Mouse (Mus musculus) midbrain, embryonic 13.5 days (tissue): ENCODE measurements around the gene Eps15l1. TPM values are rescaled to one million over a fixed set of nuclear protein-coding genes. Genes with fewer than 3 reads are reported as not detected.

Experiments used
- ATAC-seq: fragments of 200-750 bp; cut with Nextera tagmentation; 2 replicates; pipeline ENCODE4 v1.8.0; 2017; ENCODE audit warnings: mild to moderate bottlenecking, moderate TSS enrichment, moderate library complexity
- H3K27ac ChIP-seq: fragments of 300-500 bp; sonication (generic); 2 replicates; pipeline ENCODE4 v1.5.1; 2015; ENCODE audit warnings: inconsistent platforms, mild to moderate bottlenecking, moderate library complexity
- H3K27me3 ChIP-seq: fragments of 300-500 bp; sonication (generic); 2 replicates; pipeline ENCODE4 v1.6.1; 2015; ENCODE audit warnings: mild to moderate bottlenecking, inconsistent platforms
- H3K36me3 ChIP-seq: fragments of 300-500 bp; sonication (generic); 2 replicates; pipeline ENCODE4 v1.6.1; 2015; ENCODE audit warnings: mild to moderate bottlenecking, inconsistent platforms
- H3K4me1 ChIP-seq: fragments of 300-500 bp; sonication (generic); replicated peaks from 2 replicates; pipeline ENCODE4 v1.6.1; 2015; ENCODE audit warnings: inconsistent platforms
- H3K4me2 ChIP-seq: fragments of 300-500 bp; sonication (generic); replicated peaks from 2 replicates; pipeline ENCODE4 v1.6.1; 2015; ENCODE audit warnings: moderate library complexity, mild to moderate bottlenecking, inconsistent platforms
- H3K4me3 ChIP-seq: fragments of 300-500 bp; sonication (generic); replicated peaks from 2 replicates; pipeline ENCODE4 v1.5.1; 2015; ENCODE audit warnings: mild to moderate bottlenecking, inconsistent platforms
- H3K9ac ChIP-seq: fragments of 300-500 bp; sonication (generic); replicated peaks from 2 replicates; pipeline ENCODE4 v1.6.1; 2015; ENCODE audit warnings: mild to moderate bottlenecking, inconsistent platforms
- H3K9me3 ChIP-seq: fragments of 300-500 bp; sonication (generic); 2 replicates; pipeline ENCODE4 v1.6.1; 2016; ENCODE audit warnings: mild to moderate bottlenecking, inconsistent platforms
- WGBS: fragments of 180-500 bp; shearing (Covaris S2); methylation state at CpG from one replicate; pipeline ENCODE4 v1.1.7; 2015; 5-methylcytosine and 5-hydroxymethylcytosine counted together
- polyA plus RNA-seq: library from polyadenylated mRNA; unstranded; fragments of >200 nt; fragmentation: Nextera tagmentation; extraction: Ambion mirVana; gene quantifications from 2 replicates; pipeline ENCODE4 v1.2.1, GENCODE M21; 2015

Gene Eps15l1
- polyA plus RNA-seq, 1 experiment from 2014 or later = 69.2 TPM

DNA sequence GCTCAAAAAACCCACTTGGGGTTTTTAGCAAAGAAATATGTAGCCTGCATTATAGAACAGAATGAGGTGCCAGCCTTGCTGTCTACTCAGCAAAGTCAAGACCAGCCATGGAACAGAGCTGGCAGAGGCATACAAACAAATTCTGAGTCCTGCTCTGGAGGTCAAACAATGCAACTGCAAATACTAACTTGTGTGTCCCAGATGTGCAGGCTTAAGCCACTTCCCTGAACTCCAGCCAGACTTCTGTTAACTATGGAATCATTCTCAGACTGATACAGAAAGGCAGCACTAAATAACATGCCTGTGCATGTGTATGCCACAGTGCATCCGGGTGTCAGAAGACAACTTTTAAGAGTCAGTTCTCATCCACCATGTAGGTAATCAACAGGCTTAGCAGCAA, 13.4 kb downstream of the Eps15l1 start:
- no peak overlapping the region for H3K27ac ChIP-seq
- no peak overlapping the region for H3K4me3 ChIP-seq
- ATAC-seq = no peak
- H3K9ac ChIP-seq = no peak overlapping the region
- no peak overlapping the region for H3K4me2 ChIP-seq
- H3K9me3 ChIP-seq = no peaks in the 10 kb centered on the region
- peaks cover 12% of the 10 kb centered on the region; the same call in 1 of the 2 replicates for H3K4me1 ChIP-seq
- H3K27me3 ChIP-seq = no peaks in the 10 kb centered on the region
- 91% methylated on average over 1 of the region's 1 CpGs for WGBS
- 0 out of 2 replicates have a peak, but pooled peaks cover 3% of the 10 kb centered on the region for H3K36me3 ChIP-seq

DNA sequence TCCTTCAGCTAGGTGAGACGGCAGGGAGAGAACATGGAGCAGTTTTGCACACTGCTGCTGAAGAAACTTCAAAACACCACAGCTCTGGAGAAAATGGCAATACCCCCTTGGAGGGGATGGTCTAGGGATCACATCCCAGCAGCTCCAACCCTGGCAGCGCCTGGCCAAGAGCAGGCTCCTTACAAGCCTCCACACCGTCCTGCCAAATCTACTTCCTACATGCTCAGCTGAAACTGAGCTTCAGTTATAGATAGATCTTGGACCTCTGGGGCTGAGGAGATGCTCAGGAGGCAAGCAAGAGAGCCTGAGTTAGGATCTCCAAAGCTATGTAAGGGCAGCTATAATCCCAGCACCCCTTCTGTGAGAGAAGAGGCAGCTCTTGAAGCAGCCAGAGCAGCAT, 18.3 kb downstream of the Eps15l1 start:
- Histone ChIP-seq H3K9ac (no peak overlapping the region), H3K4me3 (no peak overlapping the region), H3K36me3 (peaks cover 18% of the 10 kb centered on the region), H3K27ac (no peak overlapping the region), H3K27me3 (no peaks in the 10 kb centered on the region), H3K9me3 (no peaks in the 10 kb centered on the region), H3K4me2 (no peak overlapping the region), H3K4me1 (peaks cover 13% of the 10 kb centered on the region; the same call in 1 of the 2 replicates)
- WGBS = 94% methylated on average over 3 of the region's 3 CpGs
- no peak for ATAC-seq

DNA sequence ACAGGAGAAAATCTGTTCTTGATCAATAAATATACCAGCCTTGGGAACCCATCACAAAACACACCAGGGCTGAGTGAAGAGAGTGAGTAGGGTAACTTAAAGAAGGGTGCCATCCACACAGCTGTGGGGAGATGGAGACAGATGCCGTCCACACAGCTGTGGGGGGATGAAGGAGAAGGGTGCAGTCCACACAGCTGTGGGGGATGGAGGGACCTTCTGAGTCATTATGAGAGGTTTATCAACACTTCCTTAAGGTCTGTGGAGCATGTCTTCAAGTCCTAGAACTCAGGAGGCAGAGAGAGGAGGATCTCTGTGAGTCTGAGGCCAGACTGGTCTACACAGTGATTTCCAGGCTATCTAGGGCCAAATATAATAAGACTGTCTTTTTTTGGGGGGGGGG, 19.9 kb downstream of the Eps15l1 start:
- no peaks in the 10 kb centered on the region for H3K27me3 ChIP-seq
- H3K4me2 ChIP-seq = no peak overlapping the region
- peaks cover 13% of the 10 kb centered on the region; the same call in 1 of the 2 replicates for H3K4me1 ChIP-seq
- H3K9ac ChIP-seq = no peak overlapping the region
- no peak overlapping the region for H3K4me3 ChIP-seq
- no peaks in the 10 kb centered on the region for H3K9me3 ChIP-seq
- H3K36me3 ChIP-seq = peaks cover 33% of the 10 kb centered on the region
- ATAC-seq = no peak
- WGBS = 86% methylated on average over 1 of the region's 1 CpGs
- no peak overlapping the region for H3K27ac ChIP-seq

DNA sequence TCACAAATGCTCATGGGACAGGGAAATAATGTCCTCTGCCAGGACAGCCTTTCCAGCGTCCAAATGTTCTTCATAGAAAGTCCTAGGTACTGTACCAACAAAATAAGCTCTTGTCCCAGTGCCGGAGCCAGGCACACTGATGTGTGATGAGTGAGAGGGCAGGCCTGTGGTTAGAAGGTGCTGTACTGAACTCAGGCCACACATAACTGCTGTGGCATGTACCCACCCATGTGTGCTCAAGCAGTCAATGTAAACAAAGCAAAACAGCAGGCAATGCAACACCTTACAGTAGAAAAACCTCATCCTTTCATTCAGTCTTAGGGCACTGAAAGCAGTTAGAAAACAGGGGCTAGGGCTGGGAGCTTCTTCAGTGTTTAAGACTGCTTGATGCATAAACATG, 35.5 kb downstream of the Eps15l1 start:
- Histone ChIP-seq H3K9ac (no peak overlapping the region), H3K4me2 (no peak overlapping the region), H3K4me3 (no peak overlapping the region), H3K27ac (no peak overlapping the region), H3K36me3 (peaks cover 99% of the 10 kb centered on the region), H3K4me1 (no peaks in the 10 kb centered on the region), H3K9me3 (no peaks in the 10 kb centered on the region), H3K27me3 (no peaks in the 10 kb centered on the region)
- no peak for ATAC-seq
- WGBS = 97% methylated on average over 2 of the region's 2 CpGs

DNA sequence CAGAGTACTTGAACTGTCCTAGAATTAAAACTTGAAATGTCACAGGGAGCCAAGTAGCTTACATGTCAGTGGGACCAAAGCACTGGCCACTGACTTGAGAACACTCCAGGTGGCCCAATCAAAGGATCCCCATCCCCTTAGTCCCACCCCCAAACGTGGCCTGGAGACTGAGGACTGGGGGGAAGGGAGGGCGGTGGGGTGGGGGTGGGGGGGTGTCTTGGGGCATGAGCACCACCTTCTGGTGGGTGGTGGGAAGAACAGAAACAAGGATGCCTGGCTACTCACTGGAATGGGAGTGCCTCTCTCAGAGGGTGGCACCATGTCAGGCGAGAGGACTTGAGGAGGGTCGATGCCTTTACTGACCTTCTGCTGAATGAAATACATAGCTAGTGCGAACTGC, 38.9 kb downstream of the Eps15l1 start:
- WGBS = 60% methylated on average over 5 of the region's 5 CpGs
- no peaks in the 10 kb centered on the region for H3K4me1 ChIP-seq
- peaks cover 99% of the 10 kb centered on the region for H3K36me3 ChIP-seq
- no peak overlapping the region for H3K27ac ChIP-seq
- no peak overlapping the region for H3K4me2 ChIP-seq
- no peaks in the 10 kb centered on the region for H3K9me3 ChIP-seq
- no peaks in the 10 kb centered on the region for H3K27me3 ChIP-seq
- no peak overlapping the region for H3K9ac ChIP-seq
- no peak overlapping the region for H3K4me3 ChIP-seq
- peak; percentile 54; the same call in 1 of the 2 replicates for ATAC-seq

DNA sequence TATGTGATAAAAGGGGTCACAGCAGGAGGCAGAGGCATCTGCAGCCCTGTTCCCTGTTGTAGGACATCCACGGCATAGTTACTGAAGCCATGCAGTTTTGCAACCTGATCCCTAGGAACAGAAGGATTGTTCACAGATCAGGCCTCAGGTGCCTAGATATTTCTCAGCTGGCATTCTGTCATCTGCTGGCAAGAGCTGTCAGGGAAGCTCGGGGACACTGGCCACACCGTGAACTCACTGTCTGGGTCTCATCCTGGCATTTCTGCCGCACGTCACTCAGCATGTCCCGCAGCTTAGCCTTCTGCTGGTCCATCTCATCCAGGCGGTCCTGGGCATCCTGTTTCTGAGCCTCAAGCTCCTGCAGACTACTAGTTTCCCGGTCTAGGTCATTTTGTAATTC, 40.6 kb downstream of the Eps15l1 start:
- Histone ChIP-seq H3K36me3 (peaks cover 99% of the 10 kb centered on the region), H3K9me3 (no peaks in the 10 kb centered on the region)

DNA sequence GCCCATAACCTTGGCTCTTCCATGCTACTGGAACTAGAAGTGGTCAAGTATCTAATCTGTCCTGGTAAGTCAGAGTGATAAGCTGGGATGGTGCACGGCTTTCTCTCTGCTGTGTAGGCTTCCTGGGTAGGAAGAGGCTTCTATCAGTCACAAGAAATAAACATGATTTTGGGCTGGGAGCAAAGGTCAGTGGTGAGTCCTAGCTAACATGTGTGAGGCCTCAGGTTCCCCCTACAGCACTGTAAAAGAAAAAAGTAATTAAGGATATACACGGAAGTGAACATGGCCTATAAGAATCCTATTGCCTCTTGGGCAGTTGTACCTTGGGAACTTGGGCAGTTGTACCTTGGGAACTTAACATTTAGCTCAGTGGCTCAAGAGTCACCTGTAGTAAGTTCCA, 44.4 kb downstream of the Eps15l1 start:
- H3K4me2 ChIP-seq = no peak overlapping the region
- no peak overlapping the region for H3K9ac ChIP-seq
- H3K4me1 ChIP-seq = no peaks in the 10 kb centered on the region
- no peak for ATAC-seq
- H3K27me3 ChIP-seq = no peaks in the 10 kb centered on the region
- WGBS = 93% methylated on average over 2 of the region's 2 CpGs
- no peak overlapping the region for H3K4me3 ChIP-seq
- peaks cover 97% of the 10 kb centered on the region for H3K36me3 ChIP-seq
- H3K27ac ChIP-seq = no peak overlapping the region
- no peaks in the 10 kb centered on the region for H3K9me3 ChIP-seq

More for the DNA sequence above, 40.6 kb downstream of the Eps15l1 start:
- H3K4me1 ChIP-seq = no peaks in the 10 kb centered on the region
- H3K4me2 ChIP-seq = no peak overlapping the region
- ATAC-seq = no peak
- 92% methylated on average over 8 of the region's 8 CpGs for WGBS
- no peak overlapping the region for H3K9ac ChIP-seq
- no peak overlapping the region for H3K27ac ChIP-seq
- no peak overlapping the region for H3K4me3 ChIP-seq
- no peaks in the 10 kb centered on the region for H3K27me3 ChIP-seq

DNA sequence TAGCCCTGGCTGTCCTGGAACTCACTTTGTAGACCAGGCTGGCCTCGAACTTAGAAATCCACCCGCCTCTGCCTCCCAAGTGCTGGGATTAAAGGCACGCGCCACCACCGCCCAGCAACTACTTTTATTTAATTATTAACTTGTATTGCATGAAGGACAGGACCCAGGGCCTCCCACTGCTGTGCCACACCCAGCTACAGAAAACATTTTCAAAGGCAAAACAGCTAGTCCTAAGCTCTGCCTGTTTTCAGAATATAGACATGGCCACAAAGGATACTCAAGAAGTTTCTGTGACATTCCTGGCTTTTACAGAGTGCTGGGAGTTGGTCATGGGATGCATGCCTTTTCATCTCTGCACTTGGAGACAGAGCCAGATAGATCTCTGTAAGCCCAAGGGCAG, 45.0 kb downstream of the Eps15l1 start:
- Histone ChIP-seq H3K4me3 (no peak overlapping the region), H3K9me3 (no peaks in the 10 kb centered on the region), H3K36me3 (peaks cover 97% of the 10 kb centered on the region), H3K27ac (no peak overlapping the region), H3K27me3 (no peaks in the 10 kb centered on the region), H3K4me2 (no peak overlapping the region), H3K9ac (no peak overlapping the region), H3K4me1 (no peaks in the 10 kb centered on the region)
- no peak for ATAC-seq
- 96% methylated on average over 5 of the region's 5 CpGs for WGBS

DNA sequence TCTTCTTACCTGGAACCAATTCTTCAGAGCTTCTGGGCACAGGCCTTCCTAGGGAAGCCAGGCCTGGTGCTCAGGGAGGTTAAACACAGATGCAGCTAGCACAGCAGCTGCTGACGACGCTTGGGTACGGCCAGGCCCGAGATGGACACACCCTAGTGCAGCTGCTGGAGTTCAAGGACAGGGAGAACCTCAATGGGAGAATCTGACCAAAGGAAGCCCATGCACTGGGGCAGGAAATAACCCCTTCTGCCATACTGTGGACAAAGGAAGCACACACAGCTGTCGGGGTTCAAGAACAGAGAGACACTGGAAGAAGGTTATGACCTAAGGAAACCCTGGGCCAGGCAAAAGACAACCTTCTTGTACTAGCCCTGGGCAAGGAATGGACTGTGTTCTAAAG, 46.1 kb downstream of the Eps15l1 start:
- Histone ChIP-seq H3K27ac (no peak overlapping the region), H3K9ac (no peak overlapping the region), H3K36me3 (peaks cover 98% of the 10 kb centered on the region), H3K27me3 (no peaks in the 10 kb centered on the region), H3K4me2 (no peak overlapping the region), H3K9me3 (no peaks in the 10 kb centered on the region), H3K4me3 (no peak overlapping the region), H3K4me1 (no peaks in the 10 kb centered on the region)
- ATAC-seq = no peak
- 89% methylated on average over 5 of the region's 5 CpGs for WGBS

DNA sequence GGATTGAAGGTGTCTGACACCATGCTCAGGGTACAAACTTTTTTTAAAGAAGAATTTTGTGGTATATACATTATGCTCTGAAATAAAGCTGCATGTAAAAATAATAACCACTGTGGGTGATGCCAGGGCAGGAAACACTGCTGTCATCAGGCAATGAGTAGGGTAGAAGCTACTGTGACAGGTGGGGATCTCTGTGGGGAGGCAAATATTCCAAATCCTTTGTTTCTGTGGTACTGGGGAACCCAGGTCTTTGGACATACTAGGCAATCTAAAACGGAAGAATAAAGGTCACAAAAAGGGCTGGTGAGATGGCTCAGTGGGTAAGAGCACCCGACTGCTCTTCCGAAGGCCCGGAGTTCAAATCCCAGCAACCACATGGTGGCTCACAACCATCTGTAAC, 48.9 kb downstream of the Eps15l1 start:
- Histone ChIP-seq H3K36me3 (peaks cover 98% of the 10 kb centered on the region), H3K9ac (no peak overlapping the region), H3K27me3 (no peaks in the 10 kb centered on the region), H3K4me1 (no peaks in the 10 kb centered on the region), H3K27ac (no peak overlapping the region), H3K4me2 (no peak overlapping the region), H3K4me3 (no peak overlapping the region), H3K9me3 (no peaks in the 10 kb centered on the region)
- no peak for ATAC-seq
- WGBS = 93% methylated on average over 4 of the region's 4 CpGs

DNA sequence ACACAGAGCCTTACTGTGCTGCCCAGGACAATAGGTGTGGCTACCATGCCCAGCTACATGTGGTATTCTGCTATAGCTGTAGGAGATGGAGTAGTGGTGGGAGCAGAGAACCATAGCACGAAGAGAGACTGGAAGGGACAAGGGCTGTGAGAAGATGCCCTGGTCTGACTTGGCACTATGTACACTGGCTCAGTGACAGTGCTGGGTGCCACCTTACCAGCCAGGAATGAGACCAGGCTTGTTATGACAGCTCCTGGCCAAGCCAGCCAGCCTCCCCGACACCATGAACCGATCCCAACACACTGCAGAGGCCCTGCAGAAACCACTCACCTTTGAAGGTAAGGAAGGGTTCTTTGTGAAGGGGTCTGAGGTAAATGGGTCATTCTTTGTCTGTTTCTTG, 49.9 kb downstream of the Eps15l1 start:
- H3K4me3 ChIP-seq = no peak overlapping the region
- whole genome bisulfite sequencing = 96% methylated on average over 3 of the region's 3 CpGs
- H3K9me3 ChIP-seq = no peaks in the 10 kb centered on the region
- no peak overlapping the region for H3K27ac ChIP-seq
- H3K4me1 ChIP-seq = no peaks in the 10 kb centered on the region
- H3K4me2 ChIP-seq = no peak overlapping the region
- H3K9ac ChIP-seq = no peak overlapping the region
- H3K36me3 ChIP-seq = peaks cover 98% of the 10 kb centered on the region
- no peak for ATAC-seq
- H3K27me3 ChIP-seq = no peaks in the 10 kb centered on the region

DNA sequence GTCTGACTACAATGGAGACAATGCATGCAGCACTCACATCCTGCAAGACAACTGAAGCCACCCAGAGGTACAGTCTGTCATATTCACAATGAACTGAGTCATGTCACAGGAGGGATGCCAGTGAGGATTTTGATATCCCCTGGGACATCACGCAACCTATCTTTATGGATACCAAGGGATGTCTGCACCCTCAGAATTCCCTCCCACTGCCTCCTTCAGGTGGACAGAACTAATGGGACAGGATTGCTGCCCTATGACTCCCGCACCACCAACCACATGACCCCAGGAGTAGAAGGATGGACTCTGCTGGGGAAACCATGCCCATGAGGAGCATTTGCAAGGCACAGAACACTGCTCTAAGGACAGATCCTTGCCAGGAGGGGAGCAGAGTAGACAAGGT, 54.8 kb downstream of the Eps15l1 start:
- Histone ChIP-seq H3K9me3 (no peaks in the 10 kb centered on the region), H3K4me1 (no peaks in the 10 kb centered on the region), H3K4me2 (no peak overlapping the region), H3K27me3 (no peaks in the 10 kb centered on the region), H3K27ac (no peak overlapping the region), H3K4me3 (no peak overlapping the region), H3K9ac (no peak overlapping the region), H3K36me3 (peaks cover 99% of the 10 kb centered on the region)
- WGBS = 94% methylated on average over 2 of the region's 2 CpGs
- peak; percentile 9; the same call in 1 of the 2 replicates for ATAC-seq

DNA sequence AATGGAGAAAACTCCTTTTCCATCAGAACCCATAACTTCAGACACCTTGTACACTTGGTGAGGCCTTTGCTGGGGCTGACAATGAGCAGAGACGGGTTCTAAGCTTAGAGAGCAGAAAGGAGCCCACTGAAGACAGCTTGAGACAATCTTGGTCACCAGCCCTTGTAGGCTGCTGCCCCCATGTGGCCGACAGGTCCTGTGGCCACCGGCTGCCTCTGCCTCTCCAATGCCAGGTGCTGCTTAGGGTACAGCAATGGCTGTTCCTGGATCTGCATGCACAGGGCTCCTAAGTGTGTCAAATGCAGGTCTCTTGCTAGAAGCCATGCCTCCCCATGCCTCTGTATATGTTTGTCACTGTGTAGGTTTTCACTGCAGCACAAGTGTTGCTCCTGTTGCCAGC, 55.4 kb downstream of the Eps15l1 start:
- 30% methylated on average over 3 of the region's 3 CpGs for WGBS
- H3K27me3 ChIP-seq = no peaks in the 10 kb centered on the region

More for the DNA sequence above, 55.4 kb downstream of the Eps15l1 start:
- H3K27ac ChIP-seq = no peak overlapping the region
- H3K4me2 ChIP-seq = no peak overlapping the region
- no peak overlapping the region for H3K4me3 ChIP-seq
- H3K9ac ChIP-seq = no peak overlapping the region
- H3K36me3 ChIP-seq = peaks cover 98% of the 10 kb centered on the region
- H3K9me3 ChIP-seq = no peaks in the 10 kb centered on the region
- no peaks in the 10 kb centered on the region for H3K4me1 ChIP-seq
- peak; percentile 66 for ATAC-seq
